Mouse (Mus musculus) embryonic fibroblast, embryonic 13.5 days (primary cell): ENCODE data around the gene Speer4c. TPM values are rescaled to one million over a fixed set of nuclear protein-coding genes. Genes with fewer than 3 reads are reported as not detected.
"Not testable (repeated sequence)": the region's sequence is repeated elsewhere in the genome, so short reads cannot be mapped to it uniquely, and the experiment has no call there.

Experiments
- H3K27ac ChIP-seq: 2 replicates; pipeline ENCODE4 v1.5.1; 2012; ENCODE audit warnings: low read length, control low read depth, inconsistent platforms; ENCODE audit not compliant: insufficient read depth
- H3K4me1 ChIP-seq: 2 replicates; pipeline ENCODE4 v1.6.1; 2011; ENCODE audit warnings: low read length; ENCODE audit not compliant: control insufficient read depth, insufficient read depth
- H3K4me3 ChIP-seq: 2 replicates; pipeline ENCODE4 v1.5.1; 2011; ENCODE audit warnings: mild to moderate bottlenecking, control low read depth, low read length; ENCODE audit not compliant: insufficient read depth
- CTCF ChIP-seq: IDR thresholded peaks from 2 replicates; pipeline ENCODE4 v1.5.1; 2011; ENCODE audit warnings: mild to moderate bottlenecking, control low read depth, low read length, moderate library complexity, borderline replicate concordance; ENCODE audit not compliant: insufficient read depth
- POLR2A ChIP-seq: IDR thresholded peaks from 2 replicates; pipeline ENCODE4 v1.6.1; 2011; ENCODE audit warnings: low read depth, mild to moderate bottlenecking, control low read depth, low read length, moderate library complexity
- polyA plus RNA-seq: library from polyadenylated mRNA; stranded (reverse); fragments of >200 nt; gene quantifications from 2 replicates; pipeline ENCODE4 v1.2.4, GENCODE M21; 2011; ENCODE audit warnings: low read depth; ENCODE audit not compliant: missing spikeins, insufficient read length

Speer4c gene
- not detected in 2 replicates for polyA plus RNA-seq

GRCm38 (mm10) chr5:15714171-15714570 is at the start of gene Speer4c:
Speer4c (minus strand) TSS chr5:15714271.
- not testable (repeated sequence) for H3K4me3 ChIP-seq, H3K27ac ChIP-seq, H3K4me1 ChIP-seq

DNA sequence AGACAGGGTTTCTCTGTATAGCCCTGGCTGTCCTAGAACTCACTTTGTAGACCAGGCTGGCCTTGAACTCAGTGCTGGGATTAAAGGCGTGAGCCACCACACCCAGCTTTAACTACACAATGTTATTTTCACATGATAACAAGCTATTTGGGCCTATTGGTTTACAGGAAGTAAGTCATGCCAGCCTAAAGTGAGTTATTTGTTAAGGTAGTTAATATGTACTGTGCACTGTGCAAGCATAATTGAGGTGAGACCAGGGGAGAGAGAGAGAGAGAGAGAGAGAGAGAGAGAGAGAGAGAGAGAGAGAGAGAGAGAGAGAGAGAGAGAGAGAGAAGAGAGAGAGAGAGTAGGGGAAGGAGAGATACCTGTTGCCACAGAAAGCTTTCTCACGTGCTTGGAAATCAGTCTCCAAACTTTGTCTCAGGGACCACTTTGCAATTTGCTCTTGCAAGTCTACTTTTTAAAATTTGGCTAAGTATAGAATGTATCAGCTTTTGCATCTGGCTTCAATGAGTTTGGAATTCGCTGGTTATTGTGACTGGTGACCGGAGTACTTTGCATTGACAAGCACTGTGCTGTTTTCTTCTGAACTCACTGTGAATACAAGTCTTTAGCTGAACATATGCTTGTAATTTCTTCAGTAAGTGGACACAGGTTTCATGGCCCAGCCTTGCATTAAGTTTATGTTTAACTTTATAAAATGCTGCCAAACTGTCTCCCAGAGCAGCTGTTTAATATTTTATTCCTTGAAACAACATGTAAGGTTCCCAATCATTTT is 33.6 kb upstream of the Speer4c start:
- Histone ChIP-seq H3K4me1 (no peaks in the 10 kb centered on the region), H3K27ac (peak overlapping the region; percentile 40; the same call in 1 of the 2 replicates), H3K4me3 (no peak overlapping the region)
- TF ChIP-seq CTCF (no peak), POLR2A (no peak)

- Histone ChIP-seq H3K4me3 (no peak overlapping the region), H3K4me1 (no peaks in the 10 kb centered on the region), H3K27ac (no peak overlapping the region)
- TF ChIP-seq CTCF (no peak), POLR2A (no peak)
Measured at GRCm38 (mm10) chr5:15734097-15734867, 20.2 kb upstream of the Speer4c start.

DNA sequence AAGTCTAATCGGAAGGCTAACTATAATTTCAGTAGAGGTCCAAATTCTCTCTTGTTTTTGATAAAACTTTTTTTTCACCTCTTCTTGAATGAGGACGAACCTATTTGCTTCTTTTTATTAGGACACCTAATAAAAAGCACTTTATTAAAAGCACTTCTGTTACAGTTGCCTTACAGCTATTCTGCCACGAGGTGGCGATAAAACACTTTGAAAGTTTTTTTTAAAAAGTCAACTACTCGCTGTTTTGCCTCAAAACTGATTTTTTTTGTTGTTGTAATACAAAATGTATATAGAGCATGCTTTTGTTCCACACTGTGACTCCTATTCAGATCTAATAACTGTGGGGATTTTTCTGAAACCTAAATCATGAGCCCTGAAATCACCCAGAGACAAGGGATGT is 11.2 kb downstream of the Speer4c start:
- H3K27ac ChIP-seq, result not testable (repeated sequence)

GRCm38 (mm10) chr5:15697719-15698118 is 16.4 kb downstream of the Speer4c start:
- not testable (repeated sequence) for H3K27ac ChIP-seq, H3K4me1 ChIP-seq, H3K4me3 ChIP-seq

More for the DNA sequence above, 11.2 kb downstream of the Speer4c start:
- H3K4me3 ChIP-seq, H3K4me1 ChIP-seq: not testable (repeated sequence)

- H3K27ac ChIP-seq, H3K4me1 ChIP-seq, H3K4me3 ChIP-seq: not testable (repeated sequence)
Measured at GRCm38 (mm10) chr5:15691849-15692248, 22.2 kb downstream of the Speer4c start.

GRCm38 (mm10) chr5:15690822-15691221 is 23.2 kb downstream of the Speer4c start:
- not testable (repeated sequence) for H3K4me1 ChIP-seq, H3K4me3 ChIP-seq, H3K27ac ChIP-seq

DNA sequence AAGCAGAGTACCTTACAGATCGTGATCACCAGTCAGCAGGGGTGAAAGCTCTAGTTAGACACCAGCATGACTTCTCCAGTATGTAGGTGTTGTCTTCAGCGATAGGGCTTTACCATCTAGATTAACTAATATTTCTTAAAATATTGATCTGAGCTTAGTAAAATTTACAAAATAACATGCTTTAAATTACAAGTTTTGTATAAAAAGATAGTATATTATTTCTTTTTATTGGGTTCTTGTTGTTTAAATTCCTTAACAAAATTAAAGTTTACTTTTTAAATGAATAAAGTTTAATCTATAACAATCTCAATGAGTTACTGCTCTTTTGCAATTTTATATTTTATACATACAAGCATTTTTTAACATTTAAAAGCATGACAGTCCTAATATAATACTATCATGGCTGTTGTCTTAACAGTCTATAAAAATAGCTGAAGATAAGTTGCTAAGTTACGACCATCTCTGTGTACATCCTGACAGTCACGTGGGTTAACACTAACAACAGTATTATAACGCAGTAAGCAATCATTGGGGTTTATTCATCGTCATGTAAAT is 24.3 kb downstream of the Speer4c start:
- not testable (repeated sequence) for H3K4me3 ChIP-seq, H3K27ac ChIP-seq, H3K4me1 ChIP-seq

DNA sequence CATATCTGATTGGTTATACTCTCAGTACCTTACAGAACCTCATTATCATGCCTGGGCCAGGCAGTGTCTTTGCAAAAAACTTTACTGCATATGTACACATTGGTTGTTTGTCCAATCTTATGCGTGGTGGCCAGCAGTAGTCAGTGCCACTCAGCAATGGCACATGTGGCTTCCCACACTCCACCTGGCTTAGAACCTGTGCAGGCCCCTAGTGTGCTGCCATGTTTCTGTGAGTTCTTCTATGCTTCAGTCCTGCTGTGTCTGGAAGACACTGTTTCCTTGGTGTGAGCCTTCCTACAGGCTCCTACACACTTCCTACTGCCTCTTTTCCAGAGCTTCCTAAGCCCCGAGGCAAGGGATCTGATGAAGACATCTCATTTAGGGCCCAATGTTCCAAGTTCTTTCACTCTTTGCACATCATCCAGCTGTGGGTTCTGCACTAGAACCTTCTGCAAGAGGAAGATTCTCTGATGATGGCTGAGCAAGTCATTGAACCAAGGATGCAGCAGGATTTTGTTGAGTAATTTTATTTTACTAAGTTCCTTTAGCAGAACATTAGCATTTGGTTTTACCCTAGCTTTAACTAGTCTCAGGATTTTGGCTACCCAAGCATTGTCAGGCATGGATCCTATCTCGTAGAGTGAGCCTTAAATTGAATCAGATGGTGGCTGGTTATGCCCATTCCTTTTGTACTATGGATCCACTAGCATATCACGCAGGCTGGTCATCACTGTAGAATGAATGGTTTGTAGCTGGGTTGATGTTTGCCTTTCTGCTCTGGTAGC is 25.0 kb downstream of the Speer4c start:
- H3K4me1 ChIP-seq, result not testable (repeated sequence)

DNA sequence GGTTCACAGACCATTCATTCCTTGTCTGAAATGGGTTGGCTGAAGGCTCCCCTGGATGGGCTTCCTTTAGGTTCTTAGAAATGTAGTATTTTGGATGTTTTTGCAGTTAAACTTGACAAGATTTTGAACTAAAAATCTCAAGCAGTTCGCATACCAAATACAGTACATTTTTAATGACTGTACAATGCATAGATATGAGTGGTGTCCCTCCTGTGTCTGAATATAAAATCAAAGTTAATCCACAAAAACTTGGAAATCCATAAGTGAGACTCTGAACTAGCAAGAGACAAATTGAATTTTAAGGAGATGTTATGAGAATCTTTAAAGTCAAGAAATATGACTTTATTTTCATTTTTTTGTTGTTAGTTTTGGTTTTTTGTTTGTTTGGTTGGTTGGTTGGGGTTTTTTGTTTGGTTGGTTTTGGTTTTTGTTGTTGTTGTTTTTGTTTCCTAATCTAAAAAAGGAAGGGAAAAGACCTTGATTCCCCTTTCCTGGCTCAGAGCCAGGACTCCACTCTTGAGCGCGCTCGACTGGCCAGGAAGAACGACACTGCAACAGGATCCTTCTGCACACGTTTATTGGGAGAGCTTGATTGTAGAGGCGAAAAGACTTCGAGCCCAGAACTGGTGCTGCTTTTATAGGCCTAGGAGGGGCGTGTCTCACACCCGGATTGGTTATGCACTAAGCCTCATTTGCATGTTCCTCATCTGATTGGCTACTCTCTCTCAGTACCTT is 32.6 kb downstream of the Speer4c start:
- not testable (repeated sequence) for H3K27ac ChIP-seq, H3K4me1 ChIP-seq, H3K4me3 ChIP-seq

More for the DNA sequence above, 25.0 kb downstream of the Speer4c start:
- not testable (repeated sequence) for H3K27ac ChIP-seq, H3K4me3 ChIP-seq

- H3K27ac ChIP-seq, H3K4me3 ChIP-seq, H3K4me1 ChIP-seq: not testable (repeated sequence)
Measured at GRCm38 (mm10) chr5:15679980-15680949, 33.8 kb downstream of the Speer4c start.

- H3K4me1 ChIP-seq, result not testable (repeated sequence)
Measured at GRCm38 (mm10) chr5:15678907-15679306, 35.2 kb downstream of the Speer4c start.

GRCm38 (mm10) chr5:15677750-15678149 is 36.3 kb downstream of the Speer4c start:
- not testable (repeated sequence) for H3K4me1 ChIP-seq, H3K4me3 ChIP-seq

More at GRCm38 (mm10) chr5:15678907-15679306, 35.2 kb downstream of the Speer4c start:
- not testable (repeated sequence) for H3K4me3 ChIP-seq, H3K27ac ChIP-seq

More at GRCm38 (mm10) chr5:15677750-15678149, 36.3 kb downstream of the Speer4c start:
- not testable (repeated sequence) for H3K27ac ChIP-seq
